Mouse (Mus musculus) kidney, adult 9 months (tissue): Measurements from ENCODE around the gene Nlgn1.

Experiments used
- DNase-seq: peaks from one replicate; pipeline ENCODE4 v3.0.0; 2022

Gene Nlgn1

GRCm38 (mm10) chr3:26194970-26195369, 137.3 kb downstream of the Nlgn1 start:
- DNase-seq: no peak

- no peak for DNase-seq
Observed at GRCm38 (mm10) chr3:26181013-26181412, 151.2 kb downstream of the Nlgn1 start.

GRCm38 (mm10) chr3:26175371-26175770, 156.9 kb downstream of the Nlgn1 start:
- DNase-seq: no peak

- peak; percentile 3 for DNase-seq
Observed at GRCm38 (mm10) chr3:26174257-26174656, 158.0 kb downstream of the Nlgn1 start.

GRCm38 (mm10) chr3:26173613-26174012, 158.6 kb downstream of the Nlgn1 start:
- no peak for DNase-seq

GRCm38 (mm10) chr3:26166711-26167110, 165.5 kb downstream of the Nlgn1 start:
- DNase-seq: no peak

- DNase-seq: peak; percentile 42
Observed at GRCm38 (mm10) chr3:26153782-26154181, 178.5 kb downstream of the Nlgn1 start.

- peak; percentile 2 for DNase-seq
Observed at GRCm38 (mm10) chr3:26153036-26153741, 179.1 kb downstream of the Nlgn1 start.

GRCm38 (mm10) chr3:26152510-26153035, 179.7 kb downstream of the Nlgn1 start:
- no peak for DNase-seq

GRCm38 (mm10) chr3:26151351-26152020, 180.8 kb downstream of the Nlgn1 start:
- DNase-seq: no peak

- DNase-seq: no peak
Observed at GRCm38 (mm10) chr3:26146174-26146573, 186.1 kb downstream of the Nlgn1 start.

GRCm38 (mm10) chr3:26145441-26145840, 186.8 kb downstream of the Nlgn1 start:
- DNase-seq: no peak

GRCm38 (mm10) chr3:26141590-26141989, 190.7 kb downstream of the Nlgn1 start:
- no peak for DNase-seq

- no peak for DNase-seq
Observed at GRCm38 (mm10) chr3:26134839-26135651, 197.2 kb downstream of the Nlgn1 start.

GRCm38 (mm10) chr3:26130919-26131318, 201.3 kb downstream of the Nlgn1 start:
- no peak for DNase-seq

GRCm38 (mm10) chr3:26129455-26129854, 202.8 kb downstream of the Nlgn1 start:
- no peak for DNase-seq

GRCm38 (mm10) chr3:26117071-26117470, 215.2 kb downstream of the Nlgn1 start:
- DNase-seq: no peak

- no peak for DNase-seq
Observed at GRCm38 (mm10) chr3:26106361-26106760, 225.9 kb downstream of the Nlgn1 start.

- DNase-seq: no peak
Observed at GRCm38 (mm10) chr3:26105528-26105927, 226.7 kb downstream of the Nlgn1 start.

GRCm38 (mm10) chr3:26102271-26102670, 230.0 kb downstream of the Nlgn1 start:
- DNase-seq: no peak

GRCm38 (mm10) chr3:26095551-26095950, 236.7 kb downstream of the Nlgn1 start:
- DNase-seq: peak; percentile 11

- no peak for DNase-seq
Observed at GRCm38 (mm10) chr3:26069366-26069765, 262.9 kb downstream of the Nlgn1 start.

- DNase-seq: no peak
Observed at GRCm38 (mm10) chr3:26050769-26051168, 281.5 kb downstream of the Nlgn1 start.
